Mouse (Mus musculus): ENCODE data around the gene St7l.
"Not testable (repeated sequence)": the region's sequence is repeated elsewhere in the genome, so short reads cannot be mapped to it uniquely, and the experiment has no call there.

Gene St7l

GRCm38 (mm10) chr3:104863786-104864650 is at the start of gene St7l, which contains the start of gene Capza1:
St7l (plus strand) TSS chr3:104864005.
Capza1 (minus strand) TSS chr3:104864505.
- DNase-seq (ENCODE audit: low spot score in 2 of 2), result peak; percentile 91

- DNase-seq (ENCODE audit: low spot score in 2 of 2), result no peak
Measured at GRCm38 (mm10) chr3:104814746-104815145, 49.1 kb upstream of the St7l start.

DNA sequence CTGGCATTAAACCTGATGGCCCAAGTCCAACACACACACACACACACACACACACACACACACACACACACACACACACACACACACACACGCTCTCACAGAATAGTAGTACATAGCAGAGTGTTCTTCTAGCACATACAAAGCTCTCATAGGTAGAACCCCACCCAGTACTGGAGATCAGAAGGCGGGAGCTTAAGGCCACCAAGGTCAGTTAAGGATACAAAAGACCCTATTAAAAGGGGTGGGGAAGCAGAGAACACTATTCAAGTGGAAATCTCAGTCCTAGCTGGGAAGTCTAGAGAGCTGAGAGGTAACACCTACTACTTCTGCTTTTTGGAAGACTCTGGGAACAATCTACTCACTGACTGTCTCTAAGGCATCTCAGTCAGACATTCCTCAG is 48.5 kb upstream of the St7l start:
- no peak for DNase-seq (ENCODE audit: low spot score in 2 of 2)

DNA sequence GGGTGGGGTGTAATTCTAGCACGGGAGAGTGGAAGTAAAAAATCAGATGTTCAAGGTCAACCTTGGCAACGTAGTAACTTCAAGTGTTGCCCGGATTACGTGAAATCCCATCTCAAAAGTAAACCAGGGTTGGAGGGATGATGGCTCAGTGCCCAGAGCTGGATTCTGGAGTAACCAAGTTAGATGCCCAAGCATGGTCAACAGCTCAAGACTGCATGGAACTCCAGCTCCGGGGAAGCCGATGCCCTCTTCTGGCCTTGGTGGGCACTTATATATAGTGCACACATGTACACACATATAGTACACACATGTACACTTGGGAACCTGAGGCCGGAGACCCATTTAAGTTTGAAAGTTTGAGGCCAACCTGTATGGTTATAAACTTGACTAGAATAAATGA is 47.7 kb upstream of the St7l start:
- DNase-seq (ENCODE audit: low spot score in 2 of 2), result no peak

DNA sequence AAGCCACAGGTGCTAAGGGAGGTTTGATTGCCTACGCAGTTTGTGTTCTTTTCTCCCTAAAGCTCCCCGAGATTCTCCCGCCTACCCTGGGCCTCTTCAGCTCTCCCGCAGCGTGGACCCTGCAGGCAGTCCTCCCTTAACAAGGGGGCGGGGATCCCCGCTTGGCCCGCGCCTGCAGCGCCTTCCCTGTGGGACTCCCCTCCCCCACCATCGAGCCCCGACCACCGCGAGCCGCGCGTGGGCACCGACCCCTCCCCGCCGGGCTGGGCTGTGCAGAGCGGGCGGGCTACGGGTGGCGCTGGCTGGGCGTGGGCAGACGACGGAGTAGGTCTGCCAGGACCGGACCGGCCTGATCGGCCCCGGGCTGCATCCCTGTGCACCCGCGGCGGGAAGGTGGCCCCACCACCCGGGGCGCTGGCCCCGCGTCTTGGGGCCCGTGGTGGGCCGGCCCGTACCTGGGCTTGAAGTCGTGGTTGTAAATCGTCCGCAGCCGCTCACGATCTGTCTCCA is 46.3 kb upstream of the St7l start:
- peak; percentile 26 to 31 for DNase-seq (ENCODE audit: low spot score in 2 of 2)

- peak; percentile 66 to 69 for DNase-seq (ENCODE audit: low spot score in 2 of 2)
Measured at GRCm38 (mm10) chr3:104817991-104818748, 45.6 kb upstream of the St7l start, which contains the start of gene Mov10. Mov10 (minus strand) TSS chr3:104818563.

- DNase-seq (ENCODE audit: low spot score in 2 of 2), result no peak
Measured at GRCm38 (mm10) chr3:104818749-104819134, 45.1 kb upstream of the St7l start.

DNA sequence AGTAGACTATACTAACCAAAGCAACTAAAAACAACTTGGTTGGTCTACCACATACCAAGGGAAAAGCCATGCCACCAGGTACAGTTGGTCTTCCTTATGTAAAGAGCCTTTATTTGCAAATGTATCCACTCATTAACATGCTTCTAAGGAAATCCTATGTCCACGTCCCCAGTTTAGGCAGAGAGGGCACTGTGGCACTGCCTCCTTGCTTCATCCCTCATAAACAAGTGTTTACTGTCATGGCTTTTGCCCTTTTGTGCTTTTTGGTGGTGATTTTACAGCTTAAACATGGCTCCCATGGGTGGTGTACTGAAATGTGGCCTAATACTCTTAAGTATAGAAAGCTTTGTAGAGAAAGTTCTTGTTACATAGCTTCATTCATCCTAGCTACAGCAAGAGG is 43.4 kb upstream of the St7l start:
- DNase-seq (ENCODE audit: low spot score in 2 of 2), result no peak

DNA sequence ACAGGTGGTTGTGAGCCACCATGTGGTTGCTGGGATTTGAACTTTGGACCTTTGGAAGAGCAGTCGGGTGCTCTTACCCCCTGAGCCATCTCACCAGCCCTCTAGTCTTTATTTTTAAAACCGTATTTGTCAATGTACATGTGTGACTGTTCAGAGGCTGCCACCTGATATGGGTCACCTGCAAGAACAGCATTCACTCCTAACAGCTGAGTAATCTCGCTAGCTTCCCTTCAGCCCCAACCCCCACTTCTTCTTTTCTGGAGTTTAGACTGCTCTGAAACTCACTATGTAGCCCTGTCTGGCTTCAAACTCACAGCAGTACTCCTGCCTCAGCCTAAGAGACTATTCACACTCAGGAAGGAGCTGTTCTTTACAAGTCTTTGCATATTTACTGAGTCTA is 41.4 kb upstream of the St7l start:
- DNase-seq (ENCODE audit: low spot score in 2 of 2), result no peak

DNA sequence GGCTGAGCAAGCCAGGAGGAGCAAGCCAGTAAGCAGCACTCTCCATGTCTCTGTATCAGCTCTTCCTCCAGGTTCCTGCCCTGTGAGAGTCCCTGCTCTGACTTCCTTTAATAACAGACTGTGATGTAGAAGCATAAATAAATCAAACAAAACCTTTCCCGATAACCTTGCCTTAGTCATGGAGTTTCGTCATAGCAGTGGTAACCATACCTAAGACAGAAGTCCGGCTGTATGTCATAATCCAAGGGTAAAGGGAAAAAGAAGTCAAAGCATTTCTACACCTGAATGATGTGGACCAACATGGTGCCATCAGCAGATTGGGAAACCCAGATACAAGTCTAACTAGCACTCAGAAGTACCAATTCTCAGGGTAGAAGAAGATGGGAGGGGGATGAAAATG is 28.0 kb upstream of the St7l start:
- DNase-seq (ENCODE audit: low spot score in 2 of 2), result no peak

GRCm38 (mm10) chr3:104841049-104841448 is 22.8 kb upstream of the St7l start:
- DNase-seq (ENCODE audit: low spot score in 2 of 2), result no peak

DNA sequence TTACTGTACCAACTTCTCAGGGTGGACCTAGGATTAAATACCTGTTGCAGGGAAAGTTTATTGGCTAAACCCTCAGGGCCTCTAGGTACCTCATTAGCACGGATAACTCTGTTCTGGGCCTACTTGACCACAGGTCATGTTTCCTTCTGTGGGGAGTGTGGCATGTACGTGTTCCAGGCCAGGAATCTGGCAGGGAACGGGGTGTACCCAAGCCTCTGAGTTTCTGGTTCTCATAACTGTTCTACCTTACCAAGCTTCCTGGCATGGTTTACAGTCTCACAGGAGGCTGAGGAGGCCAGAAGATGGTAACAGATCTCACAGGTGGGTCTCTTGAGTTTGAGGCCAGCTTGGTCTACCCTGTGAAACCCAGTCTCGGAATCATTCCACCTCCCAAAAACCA is 17.2 kb upstream of the St7l start:
- DNase-seq (ENCODE audit: low spot score in 2 of 2), result no peak

GRCm38 (mm10) chr3:104854465-104854864 is 9.3 kb upstream of the St7l start:
- no peak for DNase-seq (ENCODE audit: low spot score in 2 of 2)

DNA sequence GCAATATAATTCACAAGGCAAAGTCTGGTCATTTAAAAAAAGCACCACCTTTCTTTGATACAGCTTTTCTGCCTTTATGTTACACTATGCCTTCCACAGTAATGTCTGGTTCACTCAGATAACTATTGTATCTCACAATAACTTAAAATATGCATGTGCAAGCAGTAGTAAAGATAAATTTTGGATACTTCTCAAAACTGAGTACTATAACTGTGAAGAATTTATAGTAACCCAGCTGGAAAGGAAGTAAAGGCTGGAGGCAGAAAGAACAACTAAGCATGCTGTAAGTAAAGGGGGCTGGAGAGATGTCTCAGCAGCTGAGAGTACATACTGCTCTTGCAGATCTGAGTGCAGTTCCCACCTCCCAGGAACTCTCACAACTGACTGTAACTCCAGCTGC is 8.9 kb upstream of the St7l start:
- no peak for DNase-seq (ENCODE audit: low spot score in 2 of 2)

- DNase-seq (ENCODE audit: low spot score in 2 of 2), result peak; percentile 36 to 39
Measured at GRCm38 (mm10) chr3:104856106-104856505, 7.7 kb upstream of the St7l start.

- DNase-seq (ENCODE audit: low spot score in 2 of 2), result no peak
Measured at GRCm38 (mm10) chr3:104858560-104858959, 5.2 kb upstream of the St7l start.

DNA sequence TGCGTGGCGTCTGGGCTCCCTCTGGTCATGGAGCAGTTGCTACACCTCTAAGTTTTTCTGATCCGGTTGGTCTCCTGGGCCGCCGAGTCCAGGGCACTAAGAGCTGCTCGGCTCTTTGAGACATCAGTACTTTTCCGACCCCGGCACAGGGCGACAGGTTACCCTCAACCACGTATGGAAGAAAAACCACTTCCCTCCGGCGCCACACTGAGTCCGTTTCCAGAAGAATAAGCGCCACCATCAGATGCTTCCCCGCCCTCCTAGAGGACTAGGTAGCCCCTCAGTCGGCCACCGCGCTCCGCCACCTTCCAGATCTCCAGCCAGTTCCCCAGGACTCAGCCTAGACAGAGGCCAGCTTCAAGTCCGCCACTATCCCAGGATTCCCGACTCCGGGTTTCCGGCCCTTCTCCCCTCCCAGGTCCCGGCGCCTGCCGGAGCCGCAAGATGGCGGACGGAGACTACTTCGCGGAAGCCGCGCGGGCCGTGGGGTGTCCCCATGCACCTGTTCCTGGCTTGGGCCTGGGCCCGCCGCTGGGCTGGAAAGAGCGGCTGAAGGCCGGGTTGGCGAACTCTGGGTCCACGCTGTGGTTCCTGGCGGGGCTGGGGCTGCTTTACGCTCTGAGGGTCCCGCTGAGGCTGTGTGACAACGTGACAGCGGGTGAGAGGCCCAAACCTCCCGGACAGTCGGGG is 991 bp downstream of the St7l start:
- peak; percentile 79 to 82 for DNase-seq (ENCODE audit: low spot score in 2 of 2)

- peak; percentile 77 for DNase-seq (ENCODE audit: low spot score in 2 of 2)
Measured at GRCm38 (mm10) chr3:104865341-104865788, 1.6 kb downstream of the St7l start.

- DNase-seq (ENCODE audit: low spot score in 2 of 2), result not testable (repeated sequence)
Measured at GRCm38 (mm10) chr3:104866674-104867073, 2.9 kb downstream of the St7l start.

- DNase-seq (ENCODE audit: low spot score in 2 of 2), result no peak
Measured at GRCm38 (mm10) chr3:104869611-104870010, 5.8 kb downstream of the St7l start.

DNA sequence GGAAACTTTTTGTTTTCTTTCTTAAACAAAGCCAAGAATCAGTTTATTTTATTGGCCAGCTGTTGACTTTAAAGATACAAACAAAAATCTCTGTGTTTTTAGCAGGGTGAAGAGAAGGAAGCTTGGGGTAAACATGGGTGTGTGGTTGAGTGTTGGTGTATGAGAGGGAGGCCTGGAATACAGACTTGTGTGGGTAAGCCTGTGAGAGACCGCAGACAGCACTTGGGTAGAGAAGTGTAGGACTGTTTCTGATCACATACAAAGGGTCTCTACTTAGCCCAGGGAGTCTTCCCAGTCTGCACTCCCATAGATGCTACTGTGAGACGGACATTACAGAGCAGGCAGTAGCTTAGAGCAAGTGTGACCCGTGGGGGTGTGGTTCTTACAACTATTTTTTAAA is 24.8 kb downstream of the St7l start:
- no peak for DNase-seq (ENCODE audit: low spot score in 2 of 2)

DNA sequence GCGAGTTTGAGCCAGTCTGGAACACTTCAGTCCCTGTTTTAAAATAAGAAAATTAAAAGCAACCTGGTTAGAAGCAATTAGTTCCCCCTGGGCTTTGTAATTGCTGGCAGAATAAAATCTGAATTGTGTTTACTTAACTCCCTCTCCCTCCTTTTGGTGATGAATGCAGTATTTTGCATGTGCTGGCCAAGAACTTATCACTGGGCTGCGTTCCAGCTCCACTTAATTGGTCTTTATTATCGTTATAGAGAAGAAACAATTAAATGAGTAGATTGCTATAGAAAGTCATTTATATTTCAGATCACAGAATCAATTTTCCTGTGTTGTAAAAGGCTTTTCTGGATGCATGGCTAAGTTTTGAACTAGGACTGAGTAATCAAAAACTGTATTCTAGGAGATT is 32.3 kb downstream of the St7l start:
- DNase-seq (ENCODE audit: low spot score in 2 of 2), result no peak

Measured in spleen, postnatal 36 days (tissue).